Mouse (Mus musculus) bone marrow, adult 2 months (tissue): ENCODE measurements around the gene Ms4a5. TPM values are rescaled to one million over a fixed set of nuclear protein-coding genes. Genes with fewer than 3 reads are reported as not detected.
A peak's percentile ranks its signal among the peaks of the same experiment; 100 is the strongest.
"Not testable (repeated sequence)": the region's sequence is repeated elsewhere in the genome, so short reads cannot be mapped to it uniquely, and the experiment has no call there.

Experiments
- H3K27ac ChIP-seq: fragments of 200-500 bp; 2 replicates; pipeline ENCODE4 v1.5.1; 2012; ENCODE audit warnings: low read depth, mild to moderate bottlenecking, control low read depth, inconsistent platforms, low read length; ENCODE audit not compliant: control insufficient read depth, poor library complexity, insufficient read depth
- H3K4me1 ChIP-seq: fragments of 200-500 bp; 2 replicates; pipeline ENCODE4 v1.6.1; 2011; ENCODE audit warnings: low read length; ENCODE audit not compliant: control insufficient read depth, insufficient read depth
- H3K4me3 ChIP-seq: fragments of 200-500 bp; replicated peaks from 2 replicates; pipeline ENCODE3; 2011; ENCODE audit warnings: mild to moderate bottlenecking, low read depth, low read length, control low read depth; ENCODE audit not compliant: control insufficient read depth
- CTCF ChIP-seq: fragments of 200-500 bp; IDR thresholded peaks from 2 replicates; pipeline ENCODE4 v1.5.1; 2011; ENCODE audit warnings: low read length, control low read depth; ENCODE audit not compliant: control insufficient read depth, insufficient read depth
- POLR2A ChIP-seq: fragments of 200-500 bp; IDR thresholded peaks from 2 replicates; pipeline ENCODE4 v1.6.1; 2011; ENCODE audit warnings: low read depth, mild to moderate bottlenecking, control low read depth, low read length, borderline replicate concordance; ENCODE audit not compliant: control insufficient read depth
- WGBS: fragments of 180-500 bp; shearing (Covaris S2); methylation state at CpG from one replicate; pipeline ENCODE4 v1.1.7; 2018; 5-methylcytosine and 5-hydroxymethylcytosine counted together
- polyA plus RNA-seq: library from polyadenylated mRNA; stranded (reverse); fragments of >200 nt; gene quantifications from 2 replicates; pipeline ENCODE4 v1.2.4, GENCODE M21; 2011; ENCODE audit warnings: low replicate concordance; ENCODE audit not compliant: missing spikeins, insufficient read depth, insufficient read length

Ms4a5 gene
- polyA plus RNA-seq, 1 experiment, result not detected

GRCm38 (mm10) chr19:11280223-11280622 is 3.5 kb downstream of the Ms4a5 start:
- 81% methylated on average over 3 of the region's 3 CpGs for WGBS
- TF ChIP-seq POLR2A, result no peak
- TF ChIP-seq CTCF, result no peak
- H3K4me1 ChIP-seq, result no peaks in the 10 kb centered on the region
- no peak overlapping the region for H3K27ac ChIP-seq
- no peak overlapping the region for H3K4me3 ChIP-seq

- no peak overlapping the region for H3K4me3 ChIP-seq
- no peak overlapping the region for H3K27ac ChIP-seq
- WGBS, result 79% methylated on average over 5 of the region's 5 CpGs
- TF ChIP-seq CTCF (no peak), POLR2A (no peak)
- no peaks in the 10 kb centered on the region for H3K4me1 ChIP-seq
These were observed 7.2 kb downstream of the Ms4a5 start for GRCm38 (mm10) chr19:11276431-11276830.

- TF ChIP-seq POLR2A (no peak), CTCF (no peak)
- H3K4me1 ChIP-seq, result no peaks in the 10 kb centered on the region; the same call in 1 of the 2 replicates
- H3K27ac ChIP-seq, result peak overlapping the region; percentile 65; the same call in 1 of the 2 replicates
- 62% methylated on average over 4 of the region's 4 CpGs for WGBS
- no peak overlapping the region for H3K4me3 ChIP-seq
These were observed 16.7 kb downstream of the Ms4a5 start for GRCm38 (mm10) chr19:11266956-11267355.

GRCm38 (mm10) chr19:11266052-11266845 is 17.4 kb downstream of the Ms4a5 start, which contains the start of gene Ms4a1:
Ms4a1 (minus strand) TSS chr19:11266241.
- no peaks in the 10 kb centered on the region; the same call in 1 of the 2 replicates for H3K4me1 ChIP-seq
- WGBS, result 66% methylated on average over 8 of the region's 8 CpGs
- H3K4me3 ChIP-seq, result peak within 1 kb of the TSS; percentile 63
- TF ChIP-seq POLR2A (no peak), CTCF (no peak)
- H3K27ac ChIP-seq, result peak within 1 kb of the TSS; percentile 73; the same call in 1 of the 2 replicates

- Histone ChIP-seq H3K4me3 (peak overlapping the region; percentile 52), H3K27ac (peak overlapping the region; percentile 24; the same call in 1 of the 2 replicates), H3K4me1 (no peaks in the 10 kb centered on the region; the same call in 1 of the 2 replicates)
- WGBS, result 78% methylated on average over 9 of the region's 9 CpGs
- no peak for TF ChIP-seq CTCF
- no peak for TF ChIP-seq POLR2A
These were observed 19.0 kb downstream of the Ms4a5 start for GRCm38 (mm10) chr19:11264602-11265185.

- WGBS, result 5% methylated on average over 3 of the region's 3 CpGs
- Histone ChIP-seq H3K4me1 (no peaks in the 10 kb centered on the region; the same call in 1 of the 2 replicates), H3K27ac (no peak overlapping the region; the same call in 1 of the 2 replicates), H3K4me3 (peak overlapping the region; percentile 16)
- TF ChIP-seq CTCF (no peak), POLR2A (no peak)
These were observed 20.1 kb downstream of the Ms4a5 start for GRCm38 (mm10) chr19:11263549-11263948.

GRCm38 (mm10) chr19:11262932-11263331 is 20.7 kb downstream of the Ms4a5 start:
- H3K4me1 ChIP-seq, H3K27ac ChIP-seq: not testable (repeated sequence)
- peak overlapping the region; percentile 20 for H3K4me3 ChIP-seq
- WGBS, result 37% methylated on average over 4 of the region's 4 CpGs

GRCm38 (mm10) chr19:11261522-11261921 is 22.2 kb downstream of the Ms4a5 start:
- no peaks in the 10 kb centered on the region for H3K4me1 ChIP-seq
- TF ChIP-seq CTCF (no peak), POLR2A (no peak)
- H3K27ac ChIP-seq, result no peak overlapping the region
- H3K4me3 ChIP-seq, result no peak overlapping the region
- WGBS, result 4% methylated on average over 2 of the region's 2 CpGs
